Mouse (Mus musculus) natural killer cell, adult 2 months (primary cell): ENCODE measurements at regions not wholly inside any gene's neighbourhood (a gene's known extent, or its start where the extent isn't known, plus 50 kb on each side); places are given as distances from the start of the nearest gene placed in this dataset.

Experiments
- DNase-seq, 2 experiments: peaks; one replicate each; pipeline ENCODE4 v3.0.0; 2022; ENCODE audit warnings: low spot score in 2 of 2

DNA sequence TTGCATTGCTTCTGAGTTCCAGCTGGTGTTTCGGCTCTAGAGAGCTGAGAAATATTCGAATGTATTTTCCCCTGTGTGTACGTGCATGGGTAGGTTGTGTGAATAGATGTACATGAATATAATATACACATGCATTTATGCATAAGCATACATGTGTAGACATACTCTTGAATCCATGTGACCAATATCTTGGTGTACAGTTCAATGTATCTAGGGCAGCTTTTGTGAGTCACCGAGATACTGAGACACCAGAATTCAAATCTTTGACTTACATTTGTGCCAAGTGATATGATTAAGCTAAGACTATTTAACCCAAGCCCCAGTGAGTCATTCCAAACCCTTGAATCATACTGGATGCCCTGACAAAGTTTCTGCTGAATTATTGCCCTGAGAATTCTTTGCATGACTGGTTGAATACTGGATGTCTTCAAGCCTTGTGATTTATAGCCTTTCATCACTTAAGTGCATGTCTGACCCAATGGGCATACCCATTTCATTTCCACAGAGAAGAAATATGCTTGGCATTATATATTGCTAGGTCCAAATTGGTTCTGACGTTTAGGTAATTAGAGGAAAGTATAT is 103.3 kb upstream of the Tsc22d2 start:
- no peak for DNase-seq

DNA sequence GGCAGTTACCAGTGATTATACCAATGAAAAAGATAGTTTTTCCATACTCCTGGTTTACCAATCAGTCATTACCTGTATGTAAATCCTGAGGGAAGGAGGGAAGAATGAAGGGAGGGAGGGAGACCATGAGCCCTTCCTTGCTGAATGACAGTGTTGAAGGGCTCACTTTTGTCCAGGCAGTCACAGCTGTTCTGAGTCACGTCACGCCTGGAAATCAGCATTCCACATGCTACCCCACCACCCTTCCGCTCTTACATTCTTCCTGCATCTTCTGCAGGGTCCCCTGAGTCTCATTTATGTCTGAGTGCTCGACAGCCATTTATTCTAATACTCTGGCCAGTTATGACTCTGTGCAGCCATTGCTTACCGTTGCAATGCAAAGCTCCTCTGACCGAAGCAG is 101.9 kb upstream of the Tsc22d2 start:
- DNase-seq = no peak

DNA sequence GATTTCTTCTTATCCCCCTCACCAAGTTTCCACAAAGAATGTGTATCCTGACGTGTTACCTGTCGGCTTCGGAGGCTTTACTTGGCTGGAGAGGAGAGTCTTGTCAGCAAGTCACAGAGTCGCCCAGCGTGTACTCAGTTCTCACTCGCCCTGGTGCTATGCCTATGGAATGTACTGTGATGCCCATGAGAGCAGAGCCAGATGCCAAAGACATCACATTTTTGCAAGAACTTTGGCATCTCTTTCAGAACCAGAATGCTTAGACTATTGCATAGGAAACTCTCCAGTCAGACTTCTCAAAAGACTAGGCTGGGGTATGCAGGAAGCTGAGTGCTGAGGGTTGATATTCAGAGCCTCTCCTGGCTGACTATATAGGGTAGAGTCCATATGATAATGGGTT is 99.3 kb upstream of the Tsc22d2 start:
- no peak for DNase-seq

DNA sequence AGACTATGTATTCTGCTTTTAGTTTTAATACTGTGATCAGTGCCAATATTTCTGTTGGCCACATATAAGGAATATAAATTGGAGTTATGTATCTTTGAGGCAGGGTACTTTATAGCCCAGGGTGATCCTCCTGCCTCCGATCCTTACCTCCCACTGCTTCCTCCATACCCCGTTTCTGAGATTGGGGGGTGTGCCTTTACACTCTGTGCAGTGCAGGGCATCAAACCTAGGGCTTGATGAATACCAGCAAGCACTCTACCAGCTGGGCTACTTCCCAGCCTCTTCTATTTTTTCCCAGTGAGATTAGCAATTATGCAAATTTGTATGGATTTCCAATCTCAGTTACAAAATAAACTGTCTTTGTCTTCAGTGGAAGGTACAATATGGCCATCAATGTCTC is 97.3 kb upstream of the Tsc22d2 start:
- no peak for DNase-seq

DNA sequence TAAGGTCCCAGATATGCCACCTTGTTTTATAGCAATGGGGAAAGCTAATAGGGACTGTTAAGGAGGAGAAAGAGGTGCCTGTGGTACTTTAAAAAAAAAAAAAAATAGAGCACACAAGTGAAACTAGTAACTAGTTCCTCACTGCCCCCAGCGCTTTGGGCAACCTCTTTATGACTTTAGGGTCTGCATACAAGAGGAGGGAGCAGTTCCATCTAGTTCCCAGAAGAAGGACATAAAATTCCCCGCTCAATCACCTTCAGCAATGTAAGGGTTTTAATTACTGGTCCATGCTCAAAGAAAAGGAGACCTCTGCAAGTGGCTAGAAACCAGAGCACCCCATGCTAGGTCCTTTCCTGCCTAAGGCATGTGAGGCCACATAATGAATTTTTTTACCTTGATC is 95.8 kb upstream of the Tsc22d2 start:
- DNase-seq = no peak

DNA sequence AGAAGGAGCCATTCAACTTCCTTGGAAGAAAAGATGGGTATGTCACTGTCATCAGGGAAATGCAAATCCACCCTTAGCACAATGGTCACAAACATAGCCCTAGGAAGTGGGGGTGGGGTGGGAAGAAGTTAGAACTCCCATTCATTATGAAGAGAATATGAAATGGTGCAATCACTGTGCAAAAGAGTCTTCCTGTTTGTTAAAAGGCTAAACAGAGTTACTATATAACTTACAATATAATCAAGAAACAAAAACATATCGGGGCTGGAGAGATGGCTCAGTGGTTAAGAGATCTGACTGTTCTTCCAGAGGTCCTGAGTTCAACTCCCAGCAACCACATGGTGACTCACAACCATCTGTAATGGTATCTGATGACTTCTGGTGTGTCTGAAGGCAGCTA is 95.1 kb upstream of the Tsc22d2 start:
- no peak for DNase-seq

DNA sequence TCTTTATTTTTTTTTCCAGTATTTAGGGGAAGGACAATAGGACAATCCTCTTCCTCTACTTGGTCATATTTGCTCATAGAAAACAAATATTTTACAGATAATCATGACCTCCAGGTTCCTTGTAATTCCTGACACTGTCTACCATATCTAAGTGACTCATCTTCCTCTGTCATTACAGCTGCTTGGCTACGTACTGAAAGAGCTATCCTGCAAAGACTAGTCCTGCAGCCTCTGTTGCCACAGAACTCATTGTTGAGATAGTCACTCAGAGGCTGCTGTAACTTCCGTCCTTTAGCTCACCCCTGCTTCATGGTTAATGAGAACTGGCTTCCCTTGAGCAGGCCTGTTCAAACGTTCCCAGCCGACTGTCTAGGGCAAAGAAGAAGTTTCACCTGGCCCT is 93.7 kb upstream of the Tsc22d2 start:
- DNase-seq = no peak

DNA sequence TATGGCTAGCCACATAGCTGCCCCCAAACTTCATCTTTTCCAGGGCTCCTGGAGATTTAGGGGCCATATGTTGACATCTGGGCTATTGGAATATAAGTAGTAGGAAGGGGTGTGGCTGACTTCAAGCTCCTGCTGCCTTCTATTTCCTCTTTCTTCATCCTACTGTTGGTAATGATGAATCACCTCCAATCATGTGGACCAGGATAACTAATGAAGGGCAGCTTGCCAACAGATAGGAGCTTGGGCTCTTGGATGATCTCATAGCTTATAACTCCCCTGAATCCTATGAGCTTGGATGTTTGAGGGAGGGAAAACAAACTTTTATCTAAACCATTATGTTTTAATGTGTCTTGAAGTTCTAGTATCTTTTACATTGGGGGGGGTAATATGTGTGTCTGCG is 92.2 kb upstream of the Tsc22d2 start:
- DNase-seq = no peak

DNA sequence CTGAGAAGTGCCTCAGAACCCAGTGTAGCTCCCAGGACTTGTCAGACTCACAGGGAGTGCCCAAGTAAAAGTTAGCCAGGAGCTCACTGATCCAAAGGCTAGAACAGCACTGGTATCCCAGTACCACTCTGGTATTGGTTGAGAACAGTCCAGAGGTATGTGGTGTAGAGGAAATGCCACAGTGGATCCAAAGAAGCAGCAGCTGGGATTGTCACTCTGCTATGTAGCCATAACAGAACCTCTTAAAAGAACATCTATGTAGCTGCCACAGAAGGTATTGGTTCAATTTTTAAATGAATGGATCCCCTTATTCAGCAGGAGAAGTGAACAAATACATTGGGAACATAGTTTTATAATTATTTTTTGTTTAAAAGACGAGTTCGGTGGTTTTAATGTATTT is 86.8 kb upstream of the Tsc22d2 start:
- DNase-seq = no peak

DNA sequence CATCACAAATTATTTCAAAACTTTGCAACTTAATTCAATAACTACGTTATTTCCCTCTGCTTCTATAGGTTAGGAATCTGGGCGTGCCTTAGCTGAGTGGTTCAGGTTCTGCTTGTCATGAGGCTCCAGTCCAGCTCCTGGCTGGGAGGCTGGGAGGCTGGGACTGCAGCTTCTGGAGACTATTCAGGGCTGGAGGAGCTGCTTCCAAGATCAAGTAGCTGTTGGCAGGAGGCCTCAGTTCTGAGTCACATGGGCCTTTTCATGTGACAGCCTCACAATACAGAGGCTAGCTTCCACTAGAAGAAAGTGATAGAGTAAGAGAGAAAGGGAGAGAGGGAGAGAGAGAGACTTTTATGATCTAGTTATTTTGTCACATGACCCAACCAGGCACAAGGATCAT is 84.3 kb upstream of the Tsc22d2 start:
- no peak for DNase-seq

DNA sequence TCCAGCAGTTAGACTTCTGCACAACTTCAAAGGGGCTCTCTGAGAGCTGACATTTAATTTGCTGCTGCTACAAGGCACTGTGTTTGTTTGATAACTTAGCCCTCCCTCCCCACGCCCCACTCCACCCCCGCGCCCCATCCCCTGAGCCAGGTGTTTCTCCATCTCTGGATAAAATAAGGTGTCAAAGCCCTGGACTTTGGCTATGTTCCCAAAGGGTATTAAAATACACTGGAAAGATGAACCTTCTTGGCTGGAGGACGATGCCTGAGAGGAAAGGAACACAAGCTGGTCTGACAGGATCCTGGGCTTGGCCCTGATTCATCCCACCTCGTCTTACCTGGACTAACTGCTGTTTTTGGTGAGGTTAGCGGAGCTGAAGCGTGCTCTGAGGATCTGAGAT is 80.5 kb upstream of the Tsc22d2 start:
- DNase-seq = no peak

DNA sequence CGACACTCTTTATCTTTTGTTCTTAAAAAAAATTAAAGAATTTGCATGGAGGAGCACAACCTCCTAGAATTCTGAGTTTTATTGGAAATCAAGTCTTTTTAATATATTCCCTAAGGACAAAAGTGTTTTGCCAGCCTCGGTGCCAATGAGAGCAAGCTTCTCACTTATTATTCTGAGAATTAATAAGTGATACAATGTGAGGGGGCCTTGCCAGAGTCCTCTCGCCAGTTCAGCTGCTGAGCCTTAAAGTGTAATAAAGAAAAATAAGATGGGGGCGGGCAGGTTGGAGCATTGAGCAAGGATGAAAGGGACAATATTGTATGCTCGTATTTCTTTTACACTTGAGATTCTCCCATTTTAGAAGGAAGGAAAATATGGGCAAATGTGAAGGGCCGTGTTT is 79.2 kb upstream of the Tsc22d2 start:
- no peak for DNase-seq

DNA sequence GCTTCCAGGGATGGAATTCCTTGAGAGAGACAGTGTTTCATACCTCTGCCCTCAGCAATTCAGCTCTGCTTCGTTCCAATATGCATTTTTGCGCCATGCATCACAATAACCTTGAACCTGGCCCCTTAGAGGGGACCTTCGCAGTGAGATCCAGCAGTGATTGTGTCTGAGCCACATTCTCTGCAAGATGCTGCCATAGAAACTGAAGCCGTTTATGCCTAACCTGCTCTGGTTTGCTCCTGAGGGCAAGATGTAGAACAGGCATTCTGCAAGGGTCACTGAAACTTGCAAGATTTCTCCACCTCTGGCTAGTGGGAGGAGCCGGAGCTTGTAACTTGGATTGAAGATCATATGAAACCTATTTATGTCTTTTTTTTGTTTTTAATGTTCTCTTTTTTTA is 78.4 kb upstream of the Tsc22d2 start:
- no peak for DNase-seq

DNA sequence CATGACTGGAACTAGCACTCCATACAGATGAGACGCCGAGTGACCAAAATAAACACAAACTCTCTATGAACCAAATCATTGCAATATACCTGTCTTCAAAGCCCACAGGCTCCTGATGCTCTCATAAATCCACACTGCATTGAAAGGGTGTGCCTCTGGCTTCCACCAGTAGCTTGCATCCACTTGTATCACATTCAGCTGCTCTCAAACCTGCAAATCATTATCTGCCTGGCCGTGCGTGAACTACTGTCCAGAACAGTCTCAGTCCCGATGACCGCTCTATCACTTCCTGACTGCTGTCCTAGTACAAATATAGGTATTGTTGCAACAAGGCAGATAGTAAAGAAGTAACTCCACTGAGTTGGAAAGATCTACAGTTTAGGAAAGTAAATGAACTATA is 77.9 kb upstream of the Tsc22d2 start:
- DNase-seq = no peak

DNA sequence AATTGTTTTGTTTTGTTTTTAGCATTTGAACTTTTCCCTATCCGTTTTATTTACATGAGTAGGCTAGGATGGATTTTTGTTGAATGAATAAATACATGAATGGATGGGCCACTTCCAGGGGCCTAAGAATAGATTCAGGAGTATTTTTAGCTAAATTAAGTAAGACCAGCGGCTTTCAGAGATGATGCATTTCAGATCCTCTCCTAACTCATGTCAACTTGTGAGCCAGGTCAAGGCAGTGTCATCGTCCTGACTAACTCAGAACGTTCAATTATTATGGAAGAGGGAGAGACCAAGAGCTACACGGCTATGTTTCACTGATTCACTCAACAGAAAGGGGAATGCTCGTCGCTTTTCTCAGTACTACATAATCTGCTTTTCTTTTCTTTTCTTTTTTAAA is 75.5 kb upstream of the Tsc22d2 start:
- no peak for DNase-seq

DNA sequence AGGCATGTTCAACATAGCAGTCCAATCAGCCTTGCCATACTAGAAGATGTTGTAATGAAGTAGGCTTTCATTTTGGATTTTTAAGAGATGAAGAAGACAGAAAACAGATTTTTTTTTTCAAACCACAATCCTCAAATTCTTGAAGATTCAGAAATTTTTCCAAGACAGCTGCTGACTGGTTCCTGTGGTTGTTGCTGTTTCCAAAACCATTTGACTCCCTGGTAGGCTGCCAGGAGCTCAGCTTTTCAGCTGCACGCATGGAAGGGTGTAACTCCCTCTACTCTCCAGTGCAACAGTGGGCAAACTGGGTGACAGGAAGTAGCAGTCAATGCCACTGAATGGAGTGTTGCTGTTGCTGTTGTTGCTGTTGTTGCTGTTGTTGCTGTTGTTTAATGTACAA is 72.4 kb upstream of the Tsc22d2 start:
- DNase-seq = no peak

DNA sequence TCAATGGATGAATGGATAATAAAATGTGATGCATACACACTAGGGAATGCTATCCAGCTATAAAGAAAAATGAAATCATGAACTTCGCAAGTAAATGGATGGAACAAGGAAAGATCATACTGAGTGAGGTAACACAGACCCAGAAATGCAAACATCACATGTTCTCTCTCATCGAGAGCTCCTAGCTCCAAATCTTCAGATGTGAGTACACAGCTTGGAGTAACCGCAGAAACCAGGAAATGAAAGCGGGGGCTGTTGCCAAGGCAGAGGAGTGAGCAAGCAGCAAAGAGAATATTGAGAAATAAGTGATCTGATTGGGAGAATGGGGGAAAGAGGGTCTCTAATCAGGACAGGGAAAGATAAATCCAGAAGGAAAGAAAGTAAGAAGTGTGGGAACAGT is 52.0 kb upstream of the Tsc22d2 start:
- DNase-seq = no peak

DNA sequence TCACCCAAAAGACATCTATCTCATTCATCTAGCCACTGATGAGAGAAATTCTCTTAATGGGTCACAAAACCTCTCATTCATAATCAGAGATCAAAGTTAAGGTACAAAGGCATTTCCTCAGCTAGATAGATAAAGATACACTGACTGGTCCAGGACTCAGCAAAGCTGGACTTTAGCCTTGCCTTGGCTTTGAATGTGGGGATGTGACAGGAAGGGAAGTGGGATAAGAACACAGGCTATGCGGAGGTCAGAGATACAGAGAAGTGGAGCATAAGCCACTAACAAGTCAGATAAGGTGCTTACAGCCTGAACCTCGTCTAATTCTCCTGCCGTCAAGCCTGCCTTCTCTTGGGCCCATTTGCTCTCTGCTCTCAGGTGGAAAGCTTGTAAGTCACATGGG is 50.0 kb upstream of the Tsc22d2 start:
- no peak for DNase-seq
